Mouse (Mus musculus) lung, adult 2 months (tissue): Measurements from ENCODE around the gene Cwc15. TPM values are rescaled to one million over a fixed set of nuclear protein-coding genes. Genes with fewer than 3 reads are reported as not detected.
A peak's percentile ranks its signal among the peaks of the same experiment; 100 is the strongest.
"Not testable (repeated sequence)": the region's sequence is repeated elsewhere in the genome, so short reads cannot be mapped to it uniquely, and the experiment has no call there.

Source experiments
- DNase-seq: peaks from one replicate; pipeline ENCODE4 v3.0.0; 2022
- H3K4me1 ChIP-seq: fragments of 200-500 bp; 2 replicates; pipeline ENCODE4 v1.6.1; 2011; ENCODE audit warnings: low read length; ENCODE audit not compliant: control insufficient read depth, insufficient read depth
- H3K4me3 ChIP-seq: fragments of 200-500 bp; replicated peaks from 2 replicates; pipeline ENCODE3; 2011; ENCODE audit warnings: low read depth, mild to moderate bottlenecking, control low read depth, low read length; ENCODE audit errors: extremely low read depth
- CTCF ChIP-seq: fragments of 200-500 bp; IDR thresholded peaks from 2 replicates; pipeline ENCODE4 v1.5.1; 2011; ENCODE audit warnings: mild to moderate bottlenecking, low read length, control low read depth; ENCODE audit not compliant: insufficient read depth
- POLR2A ChIP-seq: fragments of 200-500 bp; IDR thresholded peaks from 2 replicates; pipeline ENCODE4 v1.6.1; 2011; ENCODE audit warnings: low read depth, mild to moderate bottlenecking, control low read depth, low read length, borderline replicate concordance; ENCODE audit errors: extremely low read depth
- WGBS: fragments of 180-500 bp; shearing (Covaris S2); methylation state at CpG from one replicate; pipeline ENCODE4 v1.1.7; 2018; 5-methylcytosine and 5-hydroxymethylcytosine counted together
- polyA plus RNA-seq: library from polyadenylated mRNA; depleted of rRNA; stranded (reverse); fragments of >200 nt; gene quantifications from 2 replicates; pipeline ENCODE4 v1.2.3, GENCODE M21; 2012; rRNA removed

The Cwc15 gene
- 7.9 and 12.5 TPM in 2 replicates for polyA plus RNA-seq

GRCm38 (mm10) chr9:14500023-14500915, at the start of gene Cwc15, which contains the start of gene Kdm4d:
Gene Cwc15 (plus strand): TSS chr9:14500617.
Gene Kdm4d (minus strand): TSS chr9:14500482.
- under 1% methylated on average over 59 of the region's 59 CpGs for WGBS
- peak; percentile 92 for DNase-seq
- H3K4me3 ChIP-seq = peak within 1 kb of the TSS; percentile 94
- no peaks in the 10 kb centered on the region for H3K4me1 ChIP-seq
- TF ChIP-seq POLR2A (peak; percentile 70; the same call in 1 of the 2 replicates), CTCF (no peak)

- peak; percentile 20; the same call in 1 of the 2 replicates for TF ChIP-seq CTCF
These were observed 49.3 kb upstream of the Cwc15 start for GRCm38 (mm10) chr9:14451120-14451519.

GRCm38 (mm10) chr9:14456320-14456719, 44.1 kb upstream of the Cwc15 start:
- WGBS = 81% methylated on average over 3 of the region's 3 CpGs

More at GRCm38 (mm10) chr9:14451120-14451519, 49.3 kb upstream of the Cwc15 start:
- not testable (repeated sequence) for H3K4me1 ChIP-seq, H3K4me3 ChIP-seq
- 63% methylated on average over 8 of the region's 8 CpGs for WGBS
- peak; percentile 13 for DNase-seq

GRCm38 (mm10) chr9:14462536-14462935, 37.9 kb upstream of the Cwc15 start:
- H3K4me3 ChIP-seq, H3K4me1 ChIP-seq, DNase-seq: not testable (repeated sequence)
- 79% methylated on average over 1 of the region's 1 CpGs for WGBS

More at GRCm38 (mm10) chr9:14456320-14456719, 44.1 kb upstream of the Cwc15 start:
- H3K4me1 ChIP-seq = no peaks in the 10 kb centered on the region
- no peak for DNase-seq
- TF ChIP-seq POLR2A = no peak
- TF ChIP-seq CTCF = no peak
- H3K4me3 ChIP-seq = no peak overlapping the region

GRCm38 (mm10) chr9:14463668-14464067, 36.7 kb upstream of the Cwc15 start:
- WGBS = 78% methylated on average over 12 of the region's 12 CpGs
- H3K4me3 ChIP-seq, DNase-seq, H3K4me1 ChIP-seq: not testable (repeated sequence)

- Histone ChIP-seq H3K4me1 (no peaks in the 10 kb centered on the region), H3K4me3 (no peak overlapping the region)
- DNase-seq = no peak
- TF ChIP-seq CTCF (no peak), POLR2A (no peak)
- 72% methylated on average over 4 of the region's 4 CpGs for WGBS
These were observed 1.3 kb upstream of the Cwc15 start for GRCm38 (mm10) chr9:14498896-14499705.

- 3% methylated on average over 10 of the region's 10 CpGs for WGBS
- DNase-seq = no peak
- no peaks in the 10 kb centered on the region for H3K4me1 ChIP-seq
- peak overlapping the region; percentile 94 for H3K4me3 ChIP-seq
- TF ChIP-seq POLR2A = no peak
- no peak for TF ChIP-seq CTCF
These were observed 553 bp downstream of the Cwc15 start for GRCm38 (mm10) chr9:14500916-14501424.

- Histone ChIP-seq H3K4me1 (no peaks in the 10 kb centered on the region), H3K4me3 (no peak overlapping the region)
- TF ChIP-seq POLR2A (no peak), CTCF (peak; percentile 56)
- WGBS = 67% methylated on average over 9 of the region's 9 CpGs
- DNase-seq = peak; percentile 19
These were observed 12.4 kb downstream of the Cwc15 start for GRCm38 (mm10) chr9:14512633-14513445.

- H3K4me1 ChIP-seq = peaks cover 4% of the 10 kb centered on the region
- WGBS = 60% methylated on average over 1 of the region's 1 CpGs
- no peak overlapping the region for H3K4me3 ChIP-seq
- TF ChIP-seq POLR2A (no peak), CTCF (no peak)
- DNase-seq = no peak
These were observed 16.9 kb downstream of the Cwc15 start for GRCm38 (mm10) chr9:14517296-14517695.
